Mouse (Mus musculus) hindbrain, embryonic 11.5 days (tissue): ENCODE measurements around the gene Clmn. TPM values are rescaled to one million over a fixed set of nuclear protein-coding genes. Genes with fewer than 3 reads are reported as not detected.

ENCODE experiments used
- ATAC-seq: fragments of 200-750 bp; cut with Nextera tagmentation; 2 replicates; pipeline ENCODE4 v1.8.0; 2017; ENCODE audit warnings: mild to moderate bottlenecking, moderate TSS enrichment, moderate library complexity; ENCODE audit not compliant: low FRiP score
- DNase-seq: peaks from one replicate; pipeline ENCODE4 v3.0.0-alpha.2; 2015; ENCODE audit warnings: low spot score
- H3K27ac ChIP-seq: fragments of 300-500 bp; sonication (generic); 2 replicates; pipeline ENCODE4 v1.5.1; 2014; ENCODE audit warnings: mild to moderate bottlenecking, low read depth, low read length
- H3K27me3 ChIP-seq: fragments of 300-500 bp; sonication (generic); 2 replicates; pipeline ENCODE4 v1.6.1; 2014; ENCODE audit warnings: mild to moderate bottlenecking, low read length, moderate library complexity, mixed read lengths; ENCODE audit not compliant: control insufficient read depth, insufficient read depth
- H3K36me3 ChIP-seq: fragments of 300-500 bp; sonication (generic); 2 replicates; pipeline ENCODE4 v1.6.1; 2014; ENCODE audit warnings: mild to moderate bottlenecking, low read length, moderate library complexity, mixed read lengths; ENCODE audit not compliant: control insufficient read depth, insufficient read depth
- H3K4me1 ChIP-seq: fragments of 300-500 bp; sonication (generic); replicated peaks from 2 replicates; pipeline ENCODE4 v1.6.1; 2014; ENCODE audit warnings: low read length, mixed read lengths; ENCODE audit not compliant: control insufficient read depth, insufficient read depth
- H3K4me2 ChIP-seq: fragments of 300-500 bp; sonication (generic); replicated peaks from 2 replicates; pipeline ENCODE4 v1.6.1; 2014; ENCODE audit warnings: mild to moderate bottlenecking, low read depth, low read length
- H3K4me3 ChIP-seq: fragments of 300-500 bp; sonication (generic); 2 replicates; pipeline ENCODE4 v1.5.1; 2014; ENCODE audit warnings: low read depth, low read length
- H3K9ac ChIP-seq: fragments of 300-500 bp; sonication (generic); 2 replicates; pipeline ENCODE4 v1.6.1; 2014; ENCODE audit warnings: low read depth, low read length
- H3K9me3 ChIP-seq: fragments of 300-500 bp; sonication (generic); 2 replicates; pipeline ENCODE4 v1.6.1; 2016; ENCODE audit warnings: low read length; ENCODE audit not compliant: control insufficient read depth
- WGBS: fragments of 180-500 bp; shearing (Covaris S2); extraction: QIAGEN DNeasy Blood & Tissue Kit; methylation state at CpG from one replicate; pipeline ENCODE4 v1.1.7; 2014; 5-methylcytosine and 5-hydroxymethylcytosine counted together
- polyA plus RNA-seq: library from polyadenylated mRNA; unstranded; fragments of >200 nt; fragmentation: Nextera tagmentation; extraction: Ambion mirVana; gene quantifications from 2 replicates; pipeline ENCODE4 v1.2.1, GENCODE M21; 2014

The Clmn gene
- polyA plus RNA-seq, 1 experiment from 2014 or later = 4.3 TPM

DNA sequence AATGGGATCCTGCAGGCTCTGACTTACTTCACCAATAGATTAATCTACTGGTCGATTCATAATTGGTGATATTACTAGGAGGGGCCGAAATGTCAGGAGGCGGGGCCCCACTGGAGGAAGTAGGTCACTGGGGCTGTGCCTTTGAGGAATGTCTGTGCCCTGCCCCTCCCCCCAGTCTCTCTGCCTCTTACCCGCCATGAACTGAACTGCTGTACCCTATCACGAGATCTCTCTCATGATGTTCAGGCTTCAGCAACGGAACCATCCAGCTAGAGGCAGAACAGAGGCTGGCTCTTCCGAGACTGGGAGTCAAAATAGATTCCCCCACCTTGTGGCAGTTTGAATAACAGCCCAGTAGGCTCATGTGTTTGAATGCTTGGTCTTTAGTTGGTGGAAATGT is 106.8 kb downstream of the Clmn start:
- Histone ChIP-seq H3K9ac (no peak overlapping the region), H3K27ac (no peak overlapping the region), H3K9me3 (no peaks in the 10 kb centered on the region), H3K27me3 (no peaks in the 10 kb centered on the region), H3K4me1 (no peaks in the 10 kb centered on the region), H3K36me3 (no peaks in the 10 kb centered on the region), H3K4me3 (no peak overlapping the region), H3K4me2 (no peak overlapping the region)
- DNase-seq (no peak), ATAC-seq (no peak)
- 90% methylated on average over 7 of the region's 7 CpGs for WGBS

DNA sequence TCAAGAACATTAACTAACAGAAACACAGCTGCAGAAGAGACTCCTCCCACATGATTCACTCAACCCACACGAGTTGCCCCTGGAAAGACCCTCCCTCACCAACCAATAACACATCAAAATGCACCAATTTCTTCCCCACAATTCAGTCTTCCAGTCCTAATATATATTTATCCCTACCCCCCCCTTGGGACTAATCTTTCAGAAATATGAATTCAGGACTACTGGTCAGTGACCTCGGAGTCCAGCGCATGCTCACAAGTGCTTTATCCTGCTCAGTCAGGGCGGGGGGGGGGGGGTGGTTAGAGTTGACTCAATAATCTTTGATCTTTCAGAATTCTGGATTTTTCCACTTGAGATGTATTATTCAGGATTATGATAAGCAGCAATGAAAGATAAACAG is 111.2 kb downstream of the Clmn start:
- H3K27me3 ChIP-seq = no peaks in the 10 kb centered on the region
- H3K36me3 ChIP-seq = no peaks in the 10 kb centered on the region
- ATAC-seq = no peak
- no peak overlapping the region for H3K9ac ChIP-seq
- H3K4me2 ChIP-seq = no peak overlapping the region
- 0 out of 2 replicates have a peak, but pooled peaks cover 3% of the 10 kb centered on the region for H3K4me1 ChIP-seq
- no peak overlapping the region for H3K27ac ChIP-seq
- no peaks in the 10 kb centered on the region for H3K9me3 ChIP-seq
- H3K4me3 ChIP-seq = no peak overlapping the region
- 72% methylated on average over 4 of the region's 4 CpGs for WGBS
- no peak for DNase-seq

DNA sequence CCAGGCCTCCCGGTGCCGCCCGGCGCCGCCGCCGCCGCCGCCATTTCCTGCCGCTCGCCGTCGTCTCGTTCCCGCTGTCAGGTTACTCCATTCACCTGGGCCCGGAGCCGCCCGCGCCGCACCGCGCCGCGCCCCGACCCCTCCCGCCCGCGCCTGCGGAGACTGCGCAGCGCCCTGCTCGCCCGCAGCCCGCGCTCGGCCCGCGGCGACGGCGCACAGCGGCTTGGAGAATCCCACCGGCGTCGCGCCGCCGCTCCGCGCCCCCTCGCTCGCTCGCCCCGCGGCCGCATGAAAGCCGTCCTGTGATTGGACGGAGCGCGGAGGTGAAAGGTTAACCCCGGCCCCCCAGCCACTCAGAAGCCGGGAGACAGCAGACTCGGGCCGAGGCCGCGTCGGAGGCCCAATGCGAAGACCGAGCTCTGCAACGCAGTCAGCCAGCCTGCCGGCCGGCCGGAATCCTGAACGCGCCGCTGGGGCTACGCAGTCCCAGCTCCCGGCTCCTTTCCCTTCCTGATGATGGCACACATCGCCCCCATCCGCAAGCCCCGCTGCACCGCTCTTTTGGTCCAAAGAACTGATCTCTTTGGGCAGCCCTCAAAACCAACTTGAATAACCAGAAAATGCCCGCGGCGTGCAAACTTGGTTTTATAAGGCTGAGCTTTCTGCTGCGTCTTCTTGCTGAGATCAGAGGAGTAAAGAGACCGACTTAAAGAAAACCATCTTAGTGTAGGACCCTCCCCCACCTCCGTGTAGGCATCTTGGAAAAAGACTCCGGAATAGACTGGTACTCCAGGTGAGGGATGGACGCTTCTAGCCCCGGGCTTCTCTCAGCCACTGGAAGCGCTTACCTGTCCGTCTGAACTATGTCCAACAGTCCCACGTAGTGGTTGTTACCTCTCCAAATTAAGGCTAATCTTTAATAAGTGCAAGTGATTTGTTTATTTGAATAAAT is 112.8 kb downstream of the Clmn start, which contains the start of gene Dicer1:
Dicer1 (minus strand) TSS at position 139 of the 952 bp plus-strand sequence.
- DNase-seq (peak; percentile 98), ATAC-seq (peak; percentile 97)
- no peaks in the 10 kb centered on the region for H3K9me3 ChIP-seq
- H3K27me3 ChIP-seq = no peaks in the 10 kb centered on the region
- H3K36me3 ChIP-seq = no peaks in the 10 kb centered on the region
- H3K27ac ChIP-seq = peak within 1 kb of the TSS; percentile 82
- H3K9ac ChIP-seq = peak within 1 kb of the TSS; percentile 93
- WGBS = under 1% methylated on average over 86 of the region's 94 CpGs
- H3K4me3 ChIP-seq = peak within 1 kb of the TSS; percentile 86
- H3K4me2 ChIP-seq = peak within 1 kb of the TSS; percentile 59
- 0 out of 2 replicates have a peak, but pooled peaks cover 4% of the 10 kb centered on the region for H3K4me1 ChIP-seq

DNA sequence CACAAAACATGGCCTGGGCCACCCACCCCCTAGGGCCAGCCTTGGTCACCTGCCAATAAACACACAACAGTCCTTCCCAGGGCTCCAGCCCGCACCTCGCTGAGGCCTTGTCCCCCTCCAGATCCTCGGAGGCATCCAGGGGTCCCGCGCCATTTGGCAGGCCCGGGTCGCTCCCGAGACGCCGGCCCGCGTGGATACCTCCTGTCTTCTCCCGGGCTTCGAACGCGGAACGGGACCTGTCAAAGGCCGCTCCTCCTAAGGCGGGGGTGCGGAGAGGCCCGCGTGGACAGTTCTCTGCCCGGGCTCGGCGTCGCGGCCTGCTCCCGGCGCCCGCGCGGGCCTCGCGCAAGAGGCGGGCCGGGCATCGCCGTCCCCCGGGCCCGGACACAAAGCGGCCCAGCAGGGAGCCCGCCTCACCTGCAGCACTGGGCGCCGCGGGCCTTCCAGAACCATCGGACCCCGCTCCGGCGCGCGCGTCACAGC is 113.5 kb downstream of the Clmn start:
- Histone ChIP-seq H3K9ac (peak overlapping the region; percentile 93), H3K27ac (peak overlapping the region; percentile 82), H3K27me3 (no peaks in the 10 kb centered on the region), H3K4me1 (0 out of 2 replicates have a peak, but pooled peaks cover 4% of the 10 kb centered on the region), H3K9me3 (no peaks in the 10 kb centered on the region), H3K4me2 (peak overlapping the region; percentile 57), H3K4me3 (peak overlapping the region; percentile 86), H3K36me3 (no peaks in the 10 kb centered on the region)
- ATAC-seq (peak; percentile 59), DNase-seq (peak; percentile 63)
- WGBS = 2% methylated on average over 34 of the region's 52 CpGs

DNA sequence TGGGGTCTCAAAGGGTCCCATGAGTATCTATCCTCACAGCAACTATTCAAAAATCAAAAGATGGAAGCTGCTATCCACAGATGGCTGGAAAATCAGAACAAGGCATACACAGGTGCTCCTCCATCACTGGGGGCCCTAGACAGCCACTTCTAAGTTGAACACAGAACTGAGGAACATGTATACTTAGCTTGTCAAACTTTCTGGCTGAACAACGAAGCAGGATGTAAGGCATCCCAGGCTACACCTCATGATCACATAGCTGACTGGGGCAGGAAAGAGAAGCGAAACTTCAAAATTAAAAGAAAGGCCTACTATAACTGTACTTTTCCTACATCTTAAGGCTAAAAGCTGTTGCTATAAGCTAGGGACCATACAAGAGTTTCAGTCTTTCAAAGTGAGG is 115.9 kb downstream of the Clmn start:
- WGBS = 88% methylated on average over 2 of the region's 2 CpGs
- H3K9ac ChIP-seq = no peak overlapping the region
- H3K27me3 ChIP-seq = no peaks in the 10 kb centered on the region
- no peak overlapping the region for H3K4me3 ChIP-seq
- DNase-seq = no peak
- H3K27ac ChIP-seq = no peak overlapping the region
- no peak for ATAC-seq
- 0 out of 2 replicates have a peak, but pooled peaks cover 4% of the 10 kb centered on the region for H3K4me1 ChIP-seq
- H3K36me3 ChIP-seq = no peaks in the 10 kb centered on the region
- no peak overlapping the region for H3K4me2 ChIP-seq
- H3K9me3 ChIP-seq = no peaks in the 10 kb centered on the region

DNA sequence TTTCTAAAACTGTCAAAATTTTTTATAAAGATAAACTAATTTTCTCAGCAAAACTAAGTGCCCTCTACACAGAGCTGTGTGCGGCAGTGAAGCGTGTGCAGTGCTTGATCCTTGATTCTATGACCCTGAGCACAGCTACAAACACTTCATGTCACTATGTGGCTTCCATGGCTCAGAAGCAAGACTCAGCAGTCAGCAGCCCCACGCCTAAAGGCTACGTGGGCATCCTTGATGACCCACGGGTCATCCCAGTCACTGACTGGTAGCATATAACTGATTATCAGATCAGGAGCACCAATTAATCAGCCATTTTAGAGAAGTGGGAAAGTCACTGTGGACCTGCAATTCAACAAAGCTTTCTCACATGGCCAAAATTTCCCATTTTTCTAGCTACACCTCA is 117.6 kb downstream of the Clmn start:
- WGBS = 87% methylated on average over 5 of the region's 5 CpGs
- Histone ChIP-seq H3K9ac (no peak overlapping the region), H3K27me3 (no peaks in the 10 kb centered on the region), H3K27ac (no peak overlapping the region), H3K4me2 (no peak overlapping the region), H3K4me3 (no peak overlapping the region), H3K4me1 (0 out of 2 replicates have a peak, but pooled peaks cover 4% of the 10 kb centered on the region), H3K36me3 (no peaks in the 10 kb centered on the region), H3K9me3 (no peaks in the 10 kb centered on the region)
- ATAC-seq = no peak
- no peak for DNase-seq

DNA sequence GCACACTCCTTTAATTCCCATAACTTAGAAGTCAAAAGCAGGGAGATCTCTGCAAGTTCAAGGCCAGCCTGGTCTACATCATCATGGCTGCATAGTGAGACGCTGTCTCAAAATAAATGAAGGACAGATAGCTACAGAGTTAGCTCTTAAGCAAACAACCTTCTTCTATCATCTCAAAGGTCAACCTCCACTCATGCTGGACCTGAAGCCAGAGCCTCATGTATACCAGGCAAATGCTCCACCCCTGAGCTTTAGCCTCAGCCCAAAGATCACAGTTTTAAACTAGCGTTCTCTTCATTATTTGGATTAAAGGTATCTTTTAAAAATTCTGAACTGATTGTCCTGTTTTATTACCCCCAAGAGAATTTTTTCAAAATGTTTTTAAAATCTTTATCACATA is 118.3 kb downstream of the Clmn start:
- H3K9ac ChIP-seq = no peak overlapping the region
- no peaks in the 10 kb centered on the region for H3K9me3 ChIP-seq
- ATAC-seq (no peak), DNase-seq (no peak)
- 97% methylated on average over 2 of the region's 2 CpGs for WGBS
- H3K27ac ChIP-seq = no peak overlapping the region
- no peaks in the 10 kb centered on the region for H3K27me3 ChIP-seq
- H3K36me3 ChIP-seq = no peaks in the 10 kb centered on the region
- H3K4me3 ChIP-seq = no peak overlapping the region
- peaks cover 4% of the 10 kb centered on the region; the same call in 1 of the 2 replicates for H3K4me1 ChIP-seq
- H3K4me2 ChIP-seq = no peak overlapping the region

DNA sequence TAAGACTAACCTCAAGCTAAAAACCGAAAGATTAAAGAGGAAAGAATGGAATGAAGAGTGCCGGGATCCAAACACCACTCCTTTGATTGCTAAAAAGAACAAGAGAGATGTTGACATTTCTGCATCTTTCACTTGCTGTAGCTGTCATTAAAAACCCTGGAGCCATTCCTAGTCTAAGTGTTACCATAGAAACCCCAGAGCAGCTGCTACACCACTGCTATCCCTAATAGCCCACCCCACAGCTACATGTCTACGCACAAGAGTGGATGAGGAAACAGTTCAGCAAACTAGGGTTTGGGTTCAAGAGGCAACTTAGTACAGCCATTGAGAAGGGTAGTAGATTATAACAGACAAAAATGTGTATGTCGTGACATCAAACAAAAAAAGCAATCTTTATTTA is 121.2 kb downstream of the Clmn start:
- DNase-seq (peak; percentile 23), ATAC-seq (peak; percentile 77)
- Histone ChIP-seq H3K27me3 (no peaks in the 10 kb centered on the region), H3K4me2 (no peak overlapping the region), H3K9me3 (no peaks in the 10 kb centered on the region), H3K27ac (no peak overlapping the region), H3K36me3 (no peaks in the 10 kb centered on the region), H3K9ac (no peak overlapping the region), H3K4me3 (no peak overlapping the region), H3K4me1 (peaks cover under 1% of the 10 kb centered on the region; the same call in 1 of the 2 replicates)
- 64% methylated on average over 4 of the region's 4 CpGs for WGBS
